Mouse (Mus musculus) stomach, postnatal 0 days (tissue): Measurements from ENCODE around the gene Tsen2. TPM values are rescaled to one million over a fixed set of nuclear protein-coding genes. Genes with fewer than 3 reads are reported as not detected.

Experiments used
- ATAC-seq: fragments of 200-750 bp; cut with Nextera tagmentation; 2 replicates; pipeline ENCODE4 v1.8.0; 2017; ENCODE audit not compliant: low FRiP score, low TSS enrichment
- DNase-seq: peaks from one replicate; pipeline ENCODE4 v3.0.0-alpha.2; 2016; ENCODE audit warnings: low spot score
- H3K27ac ChIP-seq: fragments of 300-500 bp; sonication (generic); replicated peaks from 2 replicates; pipeline ENCODE4 v1.5.1; 2014; ENCODE audit warnings: mild to moderate bottlenecking, control low read depth
- H3K27me3 ChIP-seq: fragments of 300-500 bp; sonication (generic); 2 replicates; pipeline ENCODE4 v1.6.1; 2014; ENCODE audit warnings: low read length; ENCODE audit not compliant: control insufficient read depth, insufficient read depth
- H3K36me3 ChIP-seq: fragments of 300-500 bp; sonication (generic); 2 replicates; pipeline ENCODE4 v1.6.1; 2014; ENCODE audit warnings: low read length, mixed read lengths; ENCODE audit not compliant: control insufficient read depth, insufficient read depth
- H3K4me1 ChIP-seq: fragments of 300-500 bp; sonication (generic); replicated peaks from 2 replicates; pipeline ENCODE4 v1.6.1; 2014; ENCODE audit warnings: antibody characterized with exemption; ENCODE audit not compliant: control insufficient read depth, insufficient read depth
- H3K4me2 ChIP-seq: fragments of 300-500 bp; sonication (generic); replicated peaks from 2 replicates; pipeline ENCODE4 v1.6.1; 2014; ENCODE audit warnings: low read depth, mild to moderate bottlenecking, control low read depth, moderate library complexity
- H3K4me3 ChIP-seq: fragments of 300-500 bp; sonication (generic); 2 replicates; pipeline ENCODE4 v1.5.1; 2014; ENCODE audit warnings: low read depth, low read length, control low read depth
- H3K9ac ChIP-seq: fragments of 300-500 bp; sonication (generic); 2 replicates; pipeline ENCODE4 v1.6.1; 2014; ENCODE audit warnings: mild to moderate bottlenecking, low read length, control low read depth, mixed read lengths
- H3K9me3 ChIP-seq: fragments of 300-500 bp; sonication (generic); 2 replicates; pipeline ENCODE4 v1.6.1; 2016; ENCODE audit warnings: low read length; ENCODE audit not compliant: control insufficient read depth
- CTCF ChIP-seq: IDR thresholded peaks from 2 replicates; pipeline ENCODE4 v1.5.1; 2016; ENCODE audit warnings: antibody characterized with exemption, low read depth, mild to moderate bottlenecking, moderate library complexity
- EP300 ChIP-seq: optimal IDR thresholded peaks from 2 replicates; pipeline ENCODE3; 2016; ENCODE audit warnings: antibody characterized with exemption
- WGBS: fragments of 180-500 bp; shearing (Covaris S2); extraction: QIAGEN DNeasy Blood & Tissue Kit; methylation state at CpG from one replicate; pipeline ENCODE4 v1.1.7; 2014; 5-methylcytosine and 5-hydroxymethylcytosine counted together
- polyA plus RNA-seq: library from polyadenylated mRNA; unstranded; fragments of >200 nt; fragmentation: Nextera tagmentation; extraction: Ambion mirVana; gene quantifications from 2 replicates; pipeline ENCODE4 v1.2.1, GENCODE M21; 2015

The Tsen2 gene
- polyA plus RNA-seq, 1 experiment from 2014 or later = 11.1 TPM

- Histone ChIP-seq H3K9ac (no peak overlapping the region), H3K27me3 (no peaks in the 10 kb centered on the region), H3K9me3 (no peaks in the 10 kb centered on the region), H3K4me2 (no peak overlapping the region), H3K27ac (no peak overlapping the region), H3K4me3 (no peak overlapping the region), H3K4me1 (no peaks in the 10 kb centered on the region), H3K36me3 (peaks cover 21% of the 10 kb centered on the region)
- WGBS = 80% methylated on average over 7 of the region's 7 CpGs
- no peak for ATAC-seq
- DNase-seq = no peak
- TF ChIP-seq EP300 = no peak
- no peak for TF ChIP-seq CTCF
These were observed 29.7 kb downstream of the Tsen2 start for GRCm38 (mm10) chr6:115574171-115574570.

- 82% methylated on average over 5 of the region's 5 CpGs for WGBS
- no peaks in the 10 kb centered on the region for H3K4me1 ChIP-seq
- H3K27me3 ChIP-seq = no peaks in the 10 kb centered on the region
- no peak overlapping the region for H3K4me3 ChIP-seq
- TF ChIP-seq CTCF (no peak), EP300 (no peak)
- H3K36me3 ChIP-seq = peaks cover 18% of the 10 kb centered on the region
- H3K9me3 ChIP-seq = no peaks in the 10 kb centered on the region
- ATAC-seq = no peak
- H3K27ac ChIP-seq = no peak overlapping the region
- no peak overlapping the region for H3K4me2 ChIP-seq
- H3K9ac ChIP-seq = no peak overlapping the region
- no peak for DNase-seq
These were observed 32.9 kb downstream of the Tsen2 start for GRCm38 (mm10) chr6:115577407-115577806.

- WGBS = 94% methylated on average over 9 of the region's 9 CpGs
- DNase-seq (no peak), ATAC-seq (no peak)
- Histone ChIP-seq H3K27me3 (no peaks in the 10 kb centered on the region), H3K36me3 (peaks cover 18% of the 10 kb centered on the region), H3K9ac (no peak overlapping the region), H3K9me3 (no peaks in the 10 kb centered on the region), H3K4me3 (no peak overlapping the region), H3K27ac (no peak overlapping the region), H3K4me2 (no peak overlapping the region), H3K4me1 (no peaks in the 10 kb centered on the region)
- TF ChIP-seq EP300 (no peak), CTCF (no peak)
These were observed 33.5 kb downstream of the Tsen2 start for GRCm38 (mm10) chr6:115577941-115578340.

GRCm38 (mm10) chr6:115580810-115581209 lies 36.3 kb downstream of the Tsen2 start:
- no peak overlapping the region for H3K4me3 ChIP-seq
- ATAC-seq (no peak), DNase-seq (no peak)
- no peaks in the 10 kb centered on the region for H3K4me1 ChIP-seq
- peaks cover 16% of the 10 kb centered on the region for H3K36me3 ChIP-seq
- WGBS = 75% methylated on average over 3 of the region's 3 CpGs
- H3K9ac ChIP-seq = no peak overlapping the region
- no peak for TF ChIP-seq CTCF
- no peak for TF ChIP-seq EP300
- H3K27ac ChIP-seq = no peak overlapping the region
- no peaks in the 10 kb centered on the region for H3K9me3 ChIP-seq
- H3K27me3 ChIP-seq = no peaks in the 10 kb centered on the region
- no peak overlapping the region for H3K4me2 ChIP-seq

GRCm38 (mm10) chr6:115582328-115583115 lies 38.1 kb downstream of the Tsen2 start:
- Histone ChIP-seq H3K4me3 (no peak overlapping the region), H3K9me3 (no peaks in the 10 kb centered on the region), H3K4me2 (no peak overlapping the region), H3K4me1 (no peaks in the 10 kb centered on the region), H3K27me3 (no peaks in the 10 kb centered on the region), H3K9ac (no peak overlapping the region), H3K36me3 (peaks cover 6% of the 10 kb centered on the region; the same call in 1 of the 2 replicates), H3K27ac (no peak overlapping the region)
- TF ChIP-seq CTCF = no peak
- TF ChIP-seq EP300 = no peak
- no peak for DNase-seq
- peak; percentile 35; the same call in 1 of the 2 replicates for ATAC-seq
- 84% methylated on average over 9 of the region's 10 CpGs for WGBS

- 0 out of 2 replicates have a peak, but pooled peaks cover 1% of the 10 kb centered on the region for H3K36me3 ChIP-seq
- H3K27ac ChIP-seq = no peak overlapping the region
- WGBS = 73% methylated on average over 6 of the region's 6 CpGs
- TF ChIP-seq EP300 (no peak), CTCF (no peak)
- H3K27me3 ChIP-seq = no peaks in the 10 kb centered on the region
- no peak overlapping the region for H3K4me2 ChIP-seq
- no peak for DNase-seq
- H3K9me3 ChIP-seq = no peaks in the 10 kb centered on the region
- H3K9ac ChIP-seq = no peak overlapping the region
- H3K4me1 ChIP-seq = no peaks in the 10 kb centered on the region
- no peak overlapping the region for H3K4me3 ChIP-seq
- ATAC-seq = no peak
These were observed 39.1 kb downstream of the Tsen2 start for GRCm38 (mm10) chr6:115583430-115584125.
